Mouse (Mus musculus) cerebral cortex, adult 2 months (tissue): ENCODE measurements around the gene C1rb.

Source experiments
- WGBS: fragments of 180-500 bp; shearing (Covaris S2); methylation state at CpG from one replicate; pipeline ENCODE4 v1.1.7; 2018; 5-methylcytosine and 5-hydroxymethylcytosine counted together

C1rb gene

DNA sequence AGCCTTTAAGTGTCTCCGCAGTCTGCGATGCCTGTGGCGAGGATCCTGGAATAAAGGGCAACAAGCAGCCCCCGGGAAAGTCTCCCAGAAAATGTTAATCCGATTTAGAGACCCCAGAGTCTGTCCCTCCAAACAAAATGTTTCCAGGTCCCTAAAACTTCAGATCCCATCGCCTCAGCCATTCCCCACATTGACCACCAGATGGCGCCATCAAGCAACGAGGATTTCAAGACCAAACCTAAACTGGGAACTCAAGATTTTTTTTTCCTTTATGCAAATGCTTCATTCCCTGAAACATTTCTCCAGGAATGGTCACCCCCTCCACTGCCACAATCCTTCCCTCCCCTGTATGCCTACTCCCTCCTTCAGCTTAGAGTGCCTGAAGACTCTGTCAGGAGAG lies at the start of gene C1rb:
C1rb (plus strand) TSS at position 269 of the 400 bp plus-strand sequence.
- under 1% methylated on average over 8 of the region's 8 CpGs for WGBS

- WGBS, result 38% methylated on average over 7 of the region's 7 CpGs
Observed at GRCm38 (mm10) chr6:124522082-124522481, 48.0 kb upstream of the C1rb start.

GRCm38 (mm10) chr6:124527881-124528280 lies 42.2 kb upstream of the C1rb start:
- WGBS, result 82% methylated on average over 3 of the region's 3 CpGs

DNA sequence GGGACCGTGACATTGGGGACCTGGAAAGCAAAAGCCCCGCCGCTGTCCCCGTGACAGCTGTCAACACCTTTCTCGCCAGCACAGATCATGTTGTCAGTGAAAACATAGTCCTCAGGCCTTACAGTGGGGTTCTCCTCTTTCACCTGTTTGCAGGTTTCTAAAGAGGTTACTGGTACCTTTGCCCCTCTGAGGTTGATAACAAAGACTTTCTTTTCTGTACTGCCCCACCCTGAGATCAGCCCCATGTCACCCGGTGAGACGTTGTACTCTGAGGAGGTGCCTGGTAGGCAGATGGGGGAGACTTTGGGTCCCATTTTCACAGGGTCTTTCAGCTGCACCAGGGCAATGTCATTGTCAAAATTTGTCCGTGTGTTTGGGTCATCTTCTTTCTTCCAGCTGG lies 39.0 kb upstream of the C1rb start:
- WGBS, result 91% methylated on average over 8 of the region's 8 CpGs

DNA sequence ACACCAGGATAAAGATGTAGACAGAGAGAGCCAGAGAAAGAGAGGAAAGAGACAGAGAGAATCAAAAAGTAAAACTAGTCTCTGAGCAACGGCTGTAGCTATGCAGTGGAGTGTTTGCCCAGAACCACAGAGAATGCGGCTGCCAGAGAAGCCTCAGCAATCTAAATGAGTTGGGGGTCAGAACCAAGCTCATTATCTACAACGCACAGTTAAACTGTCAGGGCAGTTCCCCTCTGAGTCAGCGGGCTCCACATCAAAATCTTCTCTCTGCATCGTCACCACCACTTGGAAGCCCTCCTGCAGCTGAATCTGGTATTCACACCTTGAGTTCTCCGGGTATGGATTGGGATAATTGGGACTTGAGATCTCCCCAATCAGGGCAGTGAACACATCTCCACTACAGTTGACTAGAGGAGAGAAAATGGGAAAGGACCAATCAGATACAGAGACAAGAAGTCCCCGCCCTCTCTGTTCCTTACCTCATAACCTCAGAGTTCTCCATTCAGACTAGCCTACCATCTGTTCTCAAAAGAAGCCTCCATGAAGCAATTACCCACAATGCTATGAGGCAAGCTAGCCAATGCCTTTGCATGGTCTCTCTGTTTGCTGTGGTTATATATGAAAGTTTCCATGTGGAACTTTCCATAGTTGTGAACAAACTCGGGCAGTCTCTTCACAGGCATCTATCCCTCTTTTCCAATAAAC lies 33.8 kb upstream of the C1rb start:
- 69% methylated on average over 8 of the region's 8 CpGs for WGBS

- 80% methylated on average over 2 of the region's 2 CpGs for WGBS
Observed at GRCm38 (mm10) chr6:124541176-124541575, 28.9 kb upstream of the C1rb start.

DNA sequence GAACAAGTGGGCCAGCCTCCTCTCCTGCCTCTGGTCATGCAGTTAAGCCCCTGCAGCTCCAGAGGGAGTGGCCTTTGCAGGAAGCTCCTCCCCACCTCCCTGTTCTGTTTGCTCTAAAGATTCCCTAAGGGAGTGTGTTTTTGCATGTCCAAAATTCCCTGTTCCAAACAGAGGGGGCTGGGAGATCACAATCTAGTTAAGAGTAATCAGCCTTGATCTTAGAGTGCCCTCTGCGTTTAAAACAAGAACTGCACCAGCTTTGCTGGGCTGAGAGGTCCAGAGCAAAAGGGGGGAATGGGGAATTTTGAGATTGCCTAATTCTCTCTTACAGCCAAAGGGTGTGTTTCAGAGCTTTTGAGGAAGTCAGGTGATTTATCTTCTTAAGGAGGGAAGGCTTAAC lies 27.8 kb upstream of the C1rb start, which contains the start of gene C1s1:
C1s1 (minus strand) TSS at position 76 of the 400 bp plus-strand sequence.
- WGBS, result 0% methylated on average over 1 of the region's 1 CpGs

GRCm38 (mm10) chr6:124544466-124544865 lies 25.6 kb upstream of the C1rb start:
- WGBS, result 87% methylated on average over 6 of the region's 6 CpGs

GRCm38 (mm10) chr6:124545425-124545824 lies 24.7 kb upstream of the C1rb start:
- 76% methylated on average over 2 of the region's 2 CpGs for WGBS

DNA sequence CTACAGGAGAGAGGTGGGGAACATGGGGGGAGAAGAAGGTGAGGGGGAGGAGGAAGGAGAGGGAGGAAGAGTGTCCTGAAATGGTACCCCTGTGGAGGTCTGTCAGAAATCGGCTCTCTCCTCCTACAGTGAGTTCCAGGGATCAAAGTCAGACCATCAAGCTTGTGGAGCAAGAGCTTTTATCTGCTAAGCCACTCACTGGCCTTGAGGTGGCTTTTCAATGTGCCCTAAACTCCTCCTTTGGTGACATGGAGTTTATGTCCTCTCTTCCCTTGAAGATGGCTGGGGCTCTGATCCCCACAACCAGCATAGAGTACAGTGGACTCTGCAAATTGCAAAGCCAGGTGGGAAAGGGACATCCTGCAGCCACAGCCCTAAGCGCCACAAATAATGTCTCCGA lies 22.1 kb upstream of the C1rb start:
- WGBS, result 92% methylated on average over 3 of the region's 3 CpGs

- 88% methylated on average over 3 of the region's 3 CpGs for WGBS
Observed at GRCm38 (mm10) chr6:124549023-124549550, 21.0 kb upstream of the C1rb start.

DNA sequence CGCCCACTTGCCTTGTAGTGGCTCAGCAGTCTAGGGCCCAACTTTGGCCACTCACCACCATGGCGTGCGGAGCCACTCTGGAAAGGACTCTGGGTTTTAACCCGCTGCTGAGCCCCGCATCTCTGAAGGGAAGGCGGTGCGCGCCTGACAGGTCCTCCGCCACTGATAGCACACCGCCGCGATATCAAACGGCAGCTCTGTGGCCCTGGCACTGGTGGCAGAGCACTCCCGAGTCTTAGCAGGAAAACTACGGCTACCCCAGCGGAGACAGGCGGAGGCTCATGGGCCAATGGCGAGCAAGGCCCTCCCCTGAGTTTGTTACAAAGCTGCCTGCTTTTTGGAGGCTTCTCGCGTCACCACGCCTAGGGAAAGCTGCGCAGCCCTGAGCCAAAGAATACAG lies 17.3 kb upstream of the C1rb start:
- 74% methylated on average over 22 of the region's 22 CpGs for WGBS

GRCm38 (mm10) chr6:124555956-124556355 lies 14.1 kb upstream of the C1rb start:
- 76% methylated on average over 2 of the region's 2 CpGs for WGBS

DNA sequence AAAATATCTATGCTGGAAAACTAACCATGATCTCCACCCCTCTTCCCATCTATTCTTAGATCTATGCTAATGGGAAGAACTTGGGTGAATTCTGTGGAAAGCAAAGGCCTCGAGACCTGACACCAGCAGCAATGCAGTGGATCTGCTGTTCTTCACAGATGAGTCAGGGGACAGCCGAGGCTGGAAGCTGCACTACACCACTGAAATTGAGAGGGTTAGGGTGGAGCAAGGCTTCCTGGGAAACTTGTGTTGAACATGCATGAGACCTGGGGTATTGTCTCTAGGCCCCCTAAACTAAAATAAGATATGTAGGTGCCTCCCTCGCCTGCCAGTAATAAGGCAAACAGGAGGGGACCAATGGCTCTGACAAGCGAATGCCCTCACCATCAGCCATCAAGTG lies 8.9 kb upstream of the C1rb start:
- WGBS, result 87% methylated on average over 4 of the region's 4 CpGs

DNA sequence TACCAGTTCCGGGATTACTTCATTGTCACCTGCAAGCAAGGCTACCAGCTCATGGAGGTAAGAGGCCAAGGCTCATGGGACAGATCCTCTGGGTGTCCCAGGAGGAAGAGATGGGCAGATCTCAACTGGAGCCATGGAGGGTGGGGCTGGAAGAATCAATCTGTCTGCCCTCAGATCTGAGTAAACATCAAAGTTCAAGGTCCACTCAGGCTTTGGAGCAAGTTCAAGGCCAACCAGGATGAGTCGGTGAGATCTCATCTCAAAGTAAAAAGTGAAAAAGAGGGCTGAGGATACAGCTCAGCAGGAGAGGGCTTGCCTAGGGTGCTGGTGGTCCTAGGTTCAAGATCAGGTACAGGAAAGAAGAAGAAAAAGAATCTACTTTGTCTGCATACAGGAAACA lies 8.5 kb upstream of the C1rb start:
- 86% methylated on average over 2 of the region's 2 CpGs for WGBS

GRCm38 (mm10) chr6:124575155-124575678 lies 5.1 kb downstream of the C1rb start:
- 91% methylated on average over 3 of the region's 3 CpGs for WGBS

GRCm38 (mm10) chr6:124580155-124580554 lies 10.1 kb downstream of the C1rb start:
- 65% methylated on average over 6 of the region's 7 CpGs for WGBS

- WGBS, result 100% methylated on average over 1 of the region's 1 CpGs
Observed at GRCm38 (mm10) chr6:124582231-124582630, 12.1 kb downstream of the C1rb start.

DNA sequence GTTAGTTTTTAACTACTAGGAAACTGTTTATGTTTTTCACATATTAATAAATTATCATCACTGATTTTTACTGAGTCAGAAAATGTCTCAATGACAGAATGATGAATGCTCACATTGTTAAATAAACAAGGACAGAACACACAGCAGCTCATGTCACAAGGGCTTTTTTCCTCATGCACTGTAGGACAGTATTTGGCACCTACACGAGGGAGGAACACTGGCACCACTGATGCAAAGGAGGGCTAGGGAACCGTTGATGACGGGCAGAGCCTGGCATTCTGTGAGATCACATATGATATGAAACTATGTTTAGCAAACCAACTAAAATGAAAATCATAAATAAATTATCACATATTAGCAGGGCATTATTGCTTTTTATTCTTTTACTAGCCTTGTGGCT lies 14.8 kb downstream of the C1rb start:
- WGBS, result 75% methylated on average over 3 of the region's 3 CpGs

DNA sequence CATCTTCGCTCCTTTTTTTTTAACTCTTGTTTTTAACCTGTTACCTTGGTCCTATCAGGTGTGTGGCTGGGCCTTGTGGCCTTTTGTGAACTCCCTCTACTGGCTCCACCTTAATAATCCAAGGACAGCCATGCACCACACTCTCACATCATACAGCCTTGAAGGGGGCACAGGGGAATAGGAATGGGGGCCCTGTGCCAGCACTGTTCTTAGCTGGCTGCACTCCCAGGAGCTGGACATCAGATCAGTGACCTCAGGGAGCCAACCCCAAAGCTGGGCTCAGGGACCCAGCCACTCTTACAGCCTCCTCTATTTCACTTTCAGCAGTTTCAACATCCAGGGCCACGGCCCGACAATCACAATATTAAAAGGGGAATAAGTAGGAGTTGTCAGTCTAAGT lies 15.7 kb downstream of the C1rb start:
- 86% methylated on average over 3 of the region's 3 CpGs for WGBS

- WGBS, result 85% methylated on average over 4 of the region's 4 CpGs
Observed at GRCm38 (mm10) chr6:124586266-124586665, 16.2 kb downstream of the C1rb start.

DNA sequence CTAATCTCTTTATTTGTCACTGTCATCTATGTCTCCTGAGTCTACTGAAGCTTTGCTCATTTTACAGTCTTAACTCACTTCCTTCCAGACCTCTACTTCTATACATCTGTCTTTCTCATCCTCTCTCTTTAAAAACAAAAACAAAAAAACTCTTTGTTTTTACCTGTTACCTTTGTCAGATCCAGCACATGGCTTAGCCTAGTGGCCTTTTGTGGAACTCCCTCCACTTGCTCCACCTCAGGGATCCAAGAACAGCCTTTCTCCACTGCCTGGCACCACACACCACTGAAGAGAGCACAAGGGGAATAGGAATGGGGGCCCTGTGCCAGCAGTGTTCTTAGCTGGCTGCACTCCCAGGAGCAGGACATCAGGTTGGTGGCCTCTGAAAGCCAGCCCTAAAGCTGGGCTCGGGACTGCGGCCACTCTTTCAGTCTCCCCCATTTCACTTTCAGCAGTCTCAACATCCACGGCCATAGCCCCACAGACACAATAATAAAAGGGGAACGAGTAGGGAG lies 22.1 kb downstream of the C1rb start:
- WGBS, result 63% methylated on average over 4 of the region's 4 CpGs

GRCm38 (mm10) chr6:124593121-124593520 lies 23.0 kb downstream of the C1rb start:
- 85% methylated on average over 8 of the region's 8 CpGs for WGBS
